Mouse (Mus musculus) megakaryocyte-erythroid progenitor cell, adult 5-6 weeks (primary cell): ENCODE measurements around the gene Haghl. TPM values are rescaled to one million over a fixed set of nuclear protein-coding genes. Genes with fewer than 3 reads are reported as not detected.
"Not testable (repeated sequence)": the region's sequence is repeated elsewhere in the genome, so short reads cannot be mapped to it uniquely, and the experiment has no call there.

Source experiments
- ATAC-seq: replicated peaks from 2 replicates; pipeline ENCODE4 v1.8.0; 2016; ENCODE audit warnings: mild to moderate bottlenecking, inconsistent platforms; ENCODE audit not compliant: severe bottlenecking, poor library complexity, low FRiP score, low TSS enrichment
- total RNA-seq, 2 experiments: library from RNA; stranded (forward) in 1 of 2; stranded (reverse) in 1 of 2; fragments of 200-1000, 215-1000 nt in 1 of 2; fragments of >200 nt in 1 of 2; fragmentation: Nextera tagmentation in 1 of 2; gene quantifications; 2 replicates each; pipeline ENCODE4 v1.2.3; 2014 to 2017

Haghl gene
- total RNA-seq, 2 experiments from 2014 or later = 11.8 to 18.1 TPM

GRCm38 (mm10) chr17:25823452-25823851 is 38.0 kb upstream of the Haghl start, which contains the start of gene Wdr24:
Gene Wdr24 (plus strand): TSS chr17:25823627.
- ATAC-seq = peak; percentile 72

GRCm38 (mm10) chr17:25818851-25819780 is 33.6 kb upstream of the Haghl start:
- 0 out of 2 replicates have a peak, but pooled peaks have one; percentile 23 for ATAC-seq

- ATAC-seq = no peak
Measured at GRCm38 (mm10) chr17:25817662-25818061, 32.2 kb upstream of the Haghl start.

- ATAC-seq = peak; percentile 69
Measured at GRCm38 (mm10) chr17:25813471-25813870, 28.0 kb upstream of the Haghl start.

GRCm38 (mm10) chr17:25810890-25811289 is 25.4 kb upstream of the Haghl start:
- no peak for ATAC-seq

- no peak for ATAC-seq
Measured at GRCm38 (mm10) chr17:25809606-25810340, 24.3 kb upstream of the Haghl start.

- ATAC-seq = no peak
Measured at GRCm38 (mm10) chr17:25808789-25809605, 23.5 kb upstream of the Haghl start, which contains the start of gene Fbxl16. Gene Fbxl16 (plus strand): TSS chr17:25809085.

GRCm38 (mm10) chr17:25808028-25808427 is 22.6 kb upstream of the Haghl start:
- no peak for ATAC-seq

GRCm38 (mm10) chr17:25807452-25807851 is 22.0 kb upstream of the Haghl start:
- ATAC-seq = not testable (repeated sequence)

- ATAC-seq = no peak
Measured at GRCm38 (mm10) chr17:25806507-25806906, 21.0 kb upstream of the Haghl start.

- ATAC-seq = no peak
Measured at GRCm38 (mm10) chr17:25802825-25803517, 17.5 kb upstream of the Haghl start.

- peak; percentile 71 for ATAC-seq
Measured at GRCm38 (mm10) chr17:25801029-25801428, 15.6 kb upstream of the Haghl start.

GRCm38 (mm10) chr17:25796951-25797369 is 11.5 kb upstream of the Haghl start, which contains the start of gene Metrn:
Gene Metrn (minus strand): TSS chr17:25797136.
- ATAC-seq = peak; percentile 62

- ATAC-seq = no peak
Measured at GRCm38 (mm10) chr17:25796211-25796771, 10.8 kb upstream of the Haghl start.

- ATAC-seq = no peak
Measured at GRCm38 (mm10) chr17:25795609-25796092, 10.2 kb upstream of the Haghl start, which contains the start of gene AC134908.4. Gene AC134908.4 (minus strand): TSS chr17:25795659.

GRCm38 (mm10) chr17:25794998-25795397 is 9.5 kb upstream of the Haghl start:
- no peak for ATAC-seq

- no peak for ATAC-seq
Measured at GRCm38 (mm10) chr17:25794197-25794596, 8.7 kb upstream of the Haghl start.

GRCm38 (mm10) chr17:25792615-25793014 is 7.1 kb upstream of the Haghl start, which contains the start of gene Fam173a:
Gene Fam173a (minus strand): TSS chr17:25792901.
- peak; percentile 55 for ATAC-seq
